Mouse (Mus musculus) liver, postnatal 0 days (tissue): ENCODE data around the gene Fut4.

Source experiments
- CTCF ChIP-seq: sonication (generic); IDR thresholded peaks from 2 replicates; pipeline ENCODE4 v1.5.1; 2016; ENCODE audit warnings: antibody characterized with exemption, low read depth
- EP300 ChIP-seq: IDR thresholded peaks from 2 replicates; pipeline ENCODE4 v1.6.1; 2016; ENCODE audit warnings: antibody characterized with exemption, low read depth, mild to moderate bottlenecking

- TF ChIP-seq CTCF (0 out of 2 replicates have a peak, but pooled peaks have one; percentile 1), EP300 (no peak)
Observed at GRCm38 (mm10) chr9:14752001-14752522, at the start of gene Fut4.
